Mouse (Mus musculus): ENCODE data around the gene Ncoa1.
"Not testable (repeated sequence)": the region's sequence is repeated elsewhere in the genome, so short reads cannot be mapped to it uniquely, and the experiment has no call there.

Gene Ncoa1

GRCm38 (mm10) chr12:4299300-4299699, 177.7 kb downstream of the Ncoa1 start:
- no peak for DNase-seq

- DNase-seq: no peak
These were observed 178.4 kb downstream of the Ncoa1 start for GRCm38 (mm10) chr12:4298626-4299025.

GRCm38 (mm10) chr12:4295881-4296280, 181.1 kb downstream of the Ncoa1 start:
- no peak for DNase-seq

- no peak for DNase-seq
These were observed 181.7 kb downstream of the Ncoa1 start for GRCm38 (mm10) chr12:4295281-4295680.

GRCm38 (mm10) chr12:4293813-4294212, 183.2 kb downstream of the Ncoa1 start:
- DNase-seq: no peak

GRCm38 (mm10) chr12:4285186-4285585, 191.8 kb downstream of the Ncoa1 start:
- no peak for DNase-seq

GRCm38 (mm10) chr12:4279878-4280277, 197.1 kb downstream of the Ncoa1 start:
- no peak for DNase-seq

- no peak for DNase-seq
These were observed 197.8 kb downstream of the Ncoa1 start for GRCm38 (mm10) chr12:4278978-4279755.

- DNase-seq: no peak
These were observed 205.9 kb downstream of the Ncoa1 start for GRCm38 (mm10) chr12:4271078-4271477.

- DNase-seq: no peak
These were observed 209.2 kb downstream of the Ncoa1 start for GRCm38 (mm10) chr12:4267765-4268164.

- DNase-seq: no peak
These were observed 224.0 kb downstream of the Ncoa1 start for GRCm38 (mm10) chr12:4252742-4253655.

- DNase-seq: no peak
These were observed 227.2 kb downstream of the Ncoa1 start for GRCm38 (mm10) chr12:4249786-4250185.

- DNase-seq: no peak
These were observed 231.2 kb downstream of the Ncoa1 start for GRCm38 (mm10) chr12:4245742-4246141.

- DNase-seq: no peak
These were observed 233.2 kb downstream of the Ncoa1 start for GRCm38 (mm10) chr12:4243805-4244204.

- DNase-seq: not testable (repeated sequence)
These were observed 236.7 kb downstream of the Ncoa1 start for GRCm38 (mm10) chr12:4240281-4240680.

- DNase-seq: no peak
These were observed 239.5 kb downstream of the Ncoa1 start for GRCm38 (mm10) chr12:4237481-4237880.

GRCm38 (mm10) chr12:4233572-4234508, 243.1 kb downstream of the Ncoa1 start, which contains the start of the genes Ptrhd1 and Cenpo:
TSS of gene Ptrhd1 (plus strand) at chr12:4234027.
TSS of gene Cenpo (minus strand) at chr12:4234294.
- peak; percentile 89 for DNase-seq

GRCm38 (mm10) chr12:4232777-4233176, 244.2 kb downstream of the Ncoa1 start:
- DNase-seq: no peak

- DNase-seq: no peak
These were observed 246.8 kb downstream of the Ncoa1 start for GRCm38 (mm10) chr12:4230156-4230555.

GRCm38 (mm10) chr12:4212908-4213307, 264.1 kb downstream of the Ncoa1 start:
- no peak for DNase-seq

GRCm38 (mm10) chr12:4211174-4211573, 265.8 kb downstream of the Ncoa1 start:
- DNase-seq: no peak

- no peak for DNase-seq
These were observed 267.8 kb downstream of the Ncoa1 start for GRCm38 (mm10) chr12:4209196-4209595.
